Mouse (Mus musculus) megakaryocyte, embryonic 14.5 days (primary cell): ENCODE measurements around the gene Pip5k1a.

Experiments used
- FLI1 ChIP-seq: IDR thresholded peaks from 2 replicates; pipeline ENCODE4 v1.6.1; 2012; ENCODE audit warnings: low read length, inconsistent platforms, mixed read lengths
- GATA1 ChIP-seq: IDR thresholded peaks from 3 replicates; pipeline ENCODE4 v1.6.1; 2012; ENCODE audit warnings: mixed read lengths, low read length, inconsistent platforms, borderline replicate concordance

- peak; percentile 38; the same call in 1 of the 3 replicates for TF ChIP-seq GATA1
- TF ChIP-seq FLI1 = no peak
Observed at GRCm38 (mm10) chr3:95054481-95055260, 52.1 kb downstream of the Pip5k1a start.
